Mouse (Mus musculus): ENCODE measurements at regions not wholly inside any gene's neighbourhood (a gene's known extent, or its start where the extent isn't known, plus 50 kb on each side); places are given as distances from the start of the nearest gene placed in this dataset.

DNA sequence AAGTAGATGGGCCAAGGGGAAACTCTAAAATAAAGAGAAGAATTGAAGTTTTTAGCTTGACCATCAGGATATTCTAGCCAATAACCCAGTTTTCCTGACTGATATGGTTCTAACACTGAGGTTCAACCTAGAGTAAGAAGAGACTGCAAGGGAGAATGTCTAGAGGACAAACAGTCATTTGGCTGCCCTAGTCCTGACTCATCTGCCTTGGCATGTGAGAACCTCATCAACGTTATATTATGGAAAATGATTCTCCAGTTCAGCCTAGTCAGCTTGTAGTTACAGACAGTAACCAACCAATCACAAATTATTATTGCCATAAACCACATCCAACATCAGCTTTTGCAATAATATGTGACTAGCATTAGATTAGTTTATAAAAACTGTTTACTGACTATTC lies 254.2 kb downstream of the Papss1 start:
- H3K4me1 ChIP-seq (ENCODE audit: control insufficient read depth in 1 of 2, insufficient read depth in 2 of 2): no peaks in the 10 kb centered on the region
- no peak overlapping the region for H3K4me2 ChIP-seq (ENCODE audit: insufficient read depth, low read depth, poor library complexity, severe bottlenecking)
- no peak for DNase-seq (ENCODE audit: extremely low read depth)
- H3K4me3 ChIP-seq (replicated peaks in 1 of 3; ENCODE audit: low read depth in 2 of 3, low read length in 2 of 3, poor library complexity in 1 of 3): no peak overlapping the region
- no peaks in the 10 kb centered on the region for H3K79me2 ChIP-seq (replicated peaks; ENCODE audit: control insufficient read depth, extremely low read depth, insufficient read depth, poor library complexity, severe bottlenecking)
- TF ChIP-seq SMC3 (IDR thresholded peaks at IDR 0.05; ENCODE audit: low read depth, low read length) (no peak), HCFC1 (IDR thresholded peaks at IDR 0.05; ENCODE audit: low read depth, low read length) (no peak), POLR2A (IDR thresholded peaks at IDR 0.05; ENCODE audit: low read depth, low read length) (no peak), POLR2AphosphoS2 (IDR thresholded peaks at IDR 0.05; ENCODE audit: low read depth, low read length) (no peak), MAFK (IDR thresholded peaks at IDR 0.05; ENCODE audit: insufficient replicate concordance, low read length) (no peak), EP300 (IDR thresholded peaks at IDR 0.05; ENCODE audit: low read length) (no peak), CTCF (conservative IDR thresholded peaks at IDR 0.05 in 1 of 2, IDR thresholded peaks at IDR 0.05 in 1 of 2; ENCODE audit: low read depth in 2 of 2, low read length in 2 of 2) (no peak), KAT2A (IDR thresholded peaks at IDR 0.05; ENCODE audit: insufficient replicate concordance, low read length) (no peak), NRF1 (IDR thresholded peaks at IDR 0.05; ENCODE audit: low read depth, low read length) (no peak), MAX (IDR thresholded peaks at IDR 0.05; ENCODE audit: low read length) (no peak)
- no peaks in the 10 kb centered on the region for H3K36me3 ChIP-seq (replicated peaks in 1 of 2; ENCODE audit: control insufficient read depth in 1 of 2, insufficient read depth in 1 of 2, low read length in 1 of 2)
- H3K9me3 ChIP-seq (replicated peaks; ENCODE audit: low read length): peaks cover 3% of the 10 kb centered on the region
- no peak overlapping the region for H3K27ac ChIP-seq (ENCODE audit: insufficient read depth, low read depth)
- no peaks in the 10 kb centered on the region for H3K27me3 ChIP-seq (replicated peaks)
- in situ Hi-C loops (cut with MboI; ENCODE audit: low pct_ligation_motif_present, low pct_unique_long_range_greater_than_20kb, low sequenced_read_pairs): no loop called here
- dilution Hi-C loops (cut with MboI; ENCODE audit: extremely low pct_ligation_motif_present, extremely low pct_unique_long_range_greater_than_20kb, low sequenced_read_pairs): no loop called here
- no peak overlapping the region for H3K9ac ChIP-seq (ENCODE audit: insufficient read depth, low read depth)

DNA sequence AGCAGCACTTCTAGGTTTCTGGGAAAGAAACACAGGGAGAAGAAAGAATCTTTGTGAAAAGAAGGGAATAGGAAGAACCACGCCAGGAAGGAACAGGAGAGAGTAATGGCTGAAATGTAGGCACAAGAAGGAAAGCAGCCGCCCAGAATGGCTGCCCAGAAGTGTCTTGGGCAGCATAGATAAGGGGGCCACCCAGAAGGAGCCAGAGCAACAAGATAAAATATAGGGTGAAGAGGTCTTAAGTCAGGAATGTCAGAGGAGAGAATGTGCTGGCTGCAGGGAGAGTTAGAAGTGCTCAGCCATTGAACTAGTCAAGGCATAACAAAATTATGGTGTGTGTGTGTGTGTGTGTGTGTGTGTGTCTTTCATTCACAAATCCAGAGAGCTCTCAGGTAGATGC lies 227.7 kb upstream of the Dkk2 start:
- H3K4me3 ChIP-seq (replicated peaks in 1 of 3; ENCODE audit: low read depth in 2 of 3, low read length in 2 of 3, poor library complexity in 1 of 3): no peak overlapping the region
- H3K27ac ChIP-seq (ENCODE audit: insufficient read depth, low read depth): no peak overlapping the region
- no peaks in the 10 kb centered on the region for H3K27me3 ChIP-seq (replicated peaks)
- no peaks in the 10 kb centered on the region for H3K36me3 ChIP-seq (replicated peaks in 1 of 2; ENCODE audit: control insufficient read depth in 1 of 2, insufficient read depth in 1 of 2, low read length in 1 of 2)
- dilution Hi-C loops (cut with MboI; ENCODE audit: extremely low pct_ligation_motif_present, extremely low pct_unique_long_range_greater_than_20kb, low sequenced_read_pairs): no loop called here
- H3K79me2 ChIP-seq (replicated peaks; ENCODE audit: control insufficient read depth, extremely low read depth, insufficient read depth, poor library complexity, severe bottlenecking): no peaks in the 10 kb centered on the region
- in situ Hi-C loops (cut with MboI; ENCODE audit: low pct_ligation_motif_present, low pct_unique_long_range_greater_than_20kb, low sequenced_read_pairs): no loop called here
- DNase-seq (ENCODE audit: extremely low read depth): no peak
- H3K9ac ChIP-seq (ENCODE audit: insufficient read depth, low read depth): no peak overlapping the region
- no peak overlapping the region for H3K4me2 ChIP-seq (ENCODE audit: insufficient read depth, low read depth, poor library complexity, severe bottlenecking)
- no peaks in the 10 kb centered on the region for H3K9me3 ChIP-seq (replicated peaks; ENCODE audit: low read length)
- H3K4me1 ChIP-seq (ENCODE audit: control insufficient read depth in 1 of 2, insufficient read depth in 2 of 2): no peaks in the 10 kb centered on the region; a peak in 1 of 4 replicates
- TF ChIP-seq USF2 (conservative IDR thresholded peaks at IDR 0.05; ENCODE audit: low read depth, low read length) (no peak), TCF12 (IDR thresholded peaks at IDR 0.05; ENCODE audit: low read depth, low read length) (no peak), GABPA (IDR thresholded peaks at IDR 0.05; ENCODE audit: insufficient replicate concordance, low read depth, low read length) (no peak), MEF2A (IDR thresholded peaks at IDR 0.05; ENCODE audit: borderline replicate concordance, low read depth, low read length) (no peak), MAZ (IDR thresholded peaks at IDR 0.05; ENCODE audit: low read depth, low read length) (no peak), ZMIZ1 (IDR thresholded peaks at IDR 0.05; ENCODE audit: low read depth, low read length) (no peak), MAX (IDR thresholded peaks at IDR 0.05; ENCODE audit: low read length) (no peak), SIN3A (IDR thresholded peaks at IDR 0.05; ENCODE audit: low read length) (no peak), ZKSCAN1 (IDR thresholded peaks at IDR 0.05; ENCODE audit: borderline replicate concordance, low read depth, low read length) (no peak), USF1 (IDR thresholded peaks at IDR 0.05; ENCODE audit: low read depth, low read length) (no peak), PAX5 (IDR thresholded peaks at IDR 0.05; ENCODE audit: low read length) (no peak), NELFE (IDR thresholded peaks at IDR 0.05; ENCODE audit: low read depth, low read length) (no peak), POLR2A (IDR thresholded peaks at IDR 0.05; ENCODE audit: low read depth, low read length) (no peak), MXI1 (IDR thresholded peaks at IDR 0.05; ENCODE audit: low read depth, low read length) (no peak), BHLHE40 (IDR thresholded peaks at IDR 0.05; ENCODE audit: low read depth, low read length) (no peak), RCOR1 (conservative IDR thresholded peaks at IDR 0.05; ENCODE audit: low read depth, low read length) (no peak)
